Mouse (Mus musculus) hindbrain, embryonic 16.5 days (tissue): ENCODE data around the gene Pip4k2c. TPM values are rescaled to one million over a fixed set of nuclear protein-coding genes. Genes with fewer than 3 reads are reported as not detected.
"Not testable (repeated sequence)": the region's sequence is repeated elsewhere in the genome, so short reads cannot be mapped to it uniquely, and the experiment has no call there.

Experiments used
- ATAC-seq: fragments of 200-750 bp; cut with Nextera tagmentation; 2 replicates; pipeline ENCODE4 v1.8.0; 2017; ENCODE audit warnings: moderate TSS enrichment, moderate library complexity
- H3K27ac ChIP-seq: fragments of 300-500 bp; sonication (generic); 2 replicates; pipeline ENCODE4 v1.5.1; 2014; ENCODE audit warnings: low read depth, mild to moderate bottlenecking, control low read depth, low read length, moderate library complexity
- H3K27me3 ChIP-seq: fragments of 300-500 bp; sonication (generic); replicated peaks from 2 replicates; pipeline ENCODE4 v1.6.1; 2014; ENCODE audit warnings: low read length; ENCODE audit not compliant: control insufficient read depth, insufficient read depth
- H3K36me3 ChIP-seq: fragments of 300-500 bp; sonication (generic); 2 replicates; pipeline ENCODE4 v1.6.1; 2014; ENCODE audit warnings: mild to moderate bottlenecking, low read length, moderate library complexity, mixed read lengths; ENCODE audit not compliant: control insufficient read depth, insufficient read depth
- H3K4me1 ChIP-seq: fragments of 300-500 bp; sonication (generic); 2 replicates; pipeline ENCODE4 v1.6.1; 2014; ENCODE audit warnings: low read depth, low read length; ENCODE audit not compliant: control insufficient read depth, insufficient read depth
- H3K4me2 ChIP-seq: fragments of 300-500 bp; sonication (generic); 2 replicates; pipeline ENCODE4 v1.6.1; 2014; ENCODE audit warnings: mild to moderate bottlenecking, low read length, control low read depth, moderate library complexity
- H3K4me3 ChIP-seq: fragments of 300-500 bp; sonication (generic); 2 replicates; pipeline ENCODE4 v1.5.1; 2014; ENCODE audit warnings: mild to moderate bottlenecking, low read length, control low read depth, moderate library complexity
- H3K9ac ChIP-seq: fragments of 300-500 bp; sonication (generic); 2 replicates; pipeline ENCODE4 v1.6.1; 2014; ENCODE audit warnings: low read depth, mild to moderate bottlenecking, control low read depth, low read length, moderate library complexity
- H3K9me3 ChIP-seq: fragments of 300-500 bp; sonication (generic); 2 replicates; pipeline ENCODE4 v1.6.1; 2014; ENCODE audit warnings: mild to moderate bottlenecking, low read length, moderate library complexity; ENCODE audit not compliant: control insufficient read depth
- WGBS: fragments of 180-500 bp; shearing (Covaris S2); extraction: QIAGEN DNeasy Blood & Tissue Kit; methylation state at CpG from one replicate; pipeline ENCODE4 v1.1.7; 2014; 5-methylcytosine and 5-hydroxymethylcytosine counted together
- polyA plus RNA-seq: library from polyadenylated mRNA; unstranded; fragments of >200 nt; fragmentation: Nextera tagmentation; extraction: Ambion mirVana; gene quantifications from 2 replicates; pipeline ENCODE4 v1.2.1, GENCODE M21; 2015

The Pip4k2c gene
- polyA plus RNA-seq, 1 experiment from 2014 or later = 20.5 TPM

GRCm38 (mm10) chr10:127165354-127165653 is 46.1 kb downstream of the Pip4k2c start:
- WGBS = under 1% methylated on average over 32 of the region's 42 CpGs
- Histone ChIP-seq H3K4me2 (peak overlapping the region; percentile 91), H3K4me3 (peak overlapping the region; percentile 86), H3K27me3 (peaks cover 3% of the 10 kb centered on the region; the same call in 1 of the 2 replicates), H3K4me1 (peaks cover 21% of the 10 kb centered on the region), H3K9ac (peak overlapping the region; percentile 98), H3K36me3 (no peaks in the 10 kb centered on the region), H3K9me3 (no peaks in the 10 kb centered on the region), H3K27ac (peak overlapping the region; percentile 94)
- ATAC-seq = peak; percentile 58

- H3K27me3 ChIP-seq = peaks cover 3% of the 10 kb centered on the region; the same call in 1 of the 2 replicates
- H3K4me3 ChIP-seq = peak within 1 kb of the TSS; percentile 86
- no peaks in the 10 kb centered on the region for H3K36me3 ChIP-seq
- peak; percentile 91 for ATAC-seq
- peak within 1 kb of the TSS; percentile 91 for H3K4me2 ChIP-seq
- H3K9ac ChIP-seq = peak within 1 kb of the TSS; percentile 98
- peak within 1 kb of the TSS; percentile 94 for H3K27ac ChIP-seq
- H3K9me3 ChIP-seq = no peaks in the 10 kb centered on the region
- 2% methylated on average over 44 of the region's 52 CpGs for WGBS
- peaks cover 16% of the 10 kb centered on the region for H3K4me1 ChIP-seq
Measured at GRCm38 (mm10) chr10:127164631-127165353, 46.6 kb downstream of the Pip4k2c start, which contains the start of gene B4galnt1. TSS of gene B4galnt1 (plus strand) at chr10:127165225.

DNA sequence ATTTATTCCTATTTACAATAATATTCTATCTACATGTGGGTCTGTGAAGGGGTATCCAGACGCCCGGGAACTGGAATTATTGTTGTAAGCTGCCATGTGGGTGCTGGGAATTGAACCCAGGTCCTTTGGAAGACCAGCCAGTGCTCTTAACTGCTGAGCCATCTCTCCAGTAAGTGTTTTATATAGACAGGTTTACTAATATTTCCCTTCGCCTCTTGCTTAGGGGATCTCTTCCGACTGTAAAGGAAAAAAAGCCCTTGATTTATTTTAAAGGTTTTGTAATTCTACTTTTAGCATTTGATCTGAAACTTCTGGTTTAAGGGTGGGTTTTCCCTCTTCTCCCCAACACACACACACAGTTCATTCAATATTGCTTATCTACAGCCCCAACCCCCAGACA is 47.2 kb downstream of the Pip4k2c start:
- no peaks in the 10 kb centered on the region for H3K9me3 ChIP-seq
- no peak for ATAC-seq
- peaks cover 16% of the 10 kb centered on the region for H3K4me1 ChIP-seq
- WGBS = 93% methylated on average over 4 of the region's 4 CpGs
- peaks cover 3% of the 10 kb centered on the region; the same call in 1 of the 2 replicates for H3K27me3 ChIP-seq
- peak overlapping the region; percentile 86 for H3K4me3 ChIP-seq
- peak overlapping the region; percentile 94 for H3K27ac ChIP-seq
- H3K4me2 ChIP-seq = peak overlapping the region; percentile 91
- 0 out of 2 replicates have a peak overlapping the region, but pooled peaks have one; percentile 98 for H3K9ac ChIP-seq
- H3K36me3 ChIP-seq = no peaks in the 10 kb centered on the region

DNA sequence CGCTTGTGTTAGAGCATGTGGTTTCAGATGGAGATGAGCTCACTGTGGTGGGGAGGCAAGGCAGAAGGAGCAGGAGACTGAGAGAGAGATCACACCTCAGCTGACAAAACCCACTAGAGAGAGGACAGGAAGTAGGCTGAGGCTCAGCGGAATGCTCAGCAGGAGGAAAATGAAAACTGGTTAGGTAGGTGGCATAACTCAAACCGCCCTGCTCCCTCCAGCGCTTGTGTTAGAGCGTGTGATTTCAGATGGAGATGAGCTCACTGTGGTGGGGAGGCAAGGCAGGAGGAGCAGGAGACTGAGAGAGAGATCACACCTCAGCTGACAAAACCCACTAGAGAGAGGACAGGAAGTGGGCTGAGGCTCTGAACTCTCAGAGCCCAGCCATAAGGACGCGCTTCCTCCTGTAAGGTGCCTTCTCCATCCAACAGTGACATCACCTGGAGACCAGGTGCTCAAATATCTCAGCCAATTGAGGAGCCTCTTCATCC is 48.6 kb downstream of the Pip4k2c start:
- not testable (repeated sequence) for H3K4me3 ChIP-seq, H3K4me2 ChIP-seq, H3K9ac ChIP-seq, ATAC-seq, H3K27ac ChIP-seq, H3K27me3 ChIP-seq, H3K9me3 ChIP-seq, H3K36me3 ChIP-seq
- H3K4me1 ChIP-seq = peaks cover 14% of the 10 kb centered on the region
- WGBS = 57% methylated on average over 7 of the region's 7 CpGs

- H3K27ac ChIP-seq = no peak overlapping the region
- H3K4me1 ChIP-seq = peaks cover 5% of the 10 kb centered on the region; the same call in 1 of the 2 replicates
- H3K9me3 ChIP-seq = no peaks in the 10 kb centered on the region
- 78% methylated on average over 3 of the region's 3 CpGs for WGBS
- no peak for ATAC-seq
- peaks cover 3% of the 10 kb centered on the region; the same call in 1 of the 2 replicates for H3K27me3 ChIP-seq
- H3K9ac ChIP-seq = no peak overlapping the region
- no peaks in the 10 kb centered on the region for H3K36me3 ChIP-seq
- no peak overlapping the region for H3K4me3 ChIP-seq
- H3K4me2 ChIP-seq = no peak overlapping the region
Measured at GRCm38 (mm10) chr10:127160728-127161127, 50.7 kb downstream of the Pip4k2c start.

DNA sequence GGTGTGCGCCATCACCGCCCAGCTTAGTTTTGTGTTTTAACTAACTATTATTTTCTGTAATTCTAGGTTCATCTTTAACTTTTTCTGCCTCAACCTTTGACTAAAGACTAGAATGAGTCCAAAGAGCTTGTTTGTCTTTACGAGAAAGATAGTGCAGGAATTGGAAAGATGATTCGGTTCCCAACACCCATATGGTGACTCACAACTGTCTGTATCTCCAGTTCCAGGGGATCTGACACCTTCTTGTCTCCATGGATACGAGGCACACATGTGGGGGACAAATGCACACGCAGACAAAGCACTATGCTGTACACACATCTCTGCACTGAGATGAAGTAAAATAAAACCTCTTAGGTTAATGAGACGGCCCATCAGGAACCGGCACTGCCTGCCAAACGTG is 51.3 kb downstream of the Pip4k2c start:
- Histone ChIP-seq H3K9me3 (no peaks in the 10 kb centered on the region), H3K27ac (no peak overlapping the region), H3K36me3 (no peaks in the 10 kb centered on the region), H3K27me3 (peaks cover 3% of the 10 kb centered on the region; the same call in 1 of the 2 replicates), H3K4me3 (no peak overlapping the region), H3K4me2 (no peak overlapping the region), H3K4me1 (peaks cover 5% of the 10 kb centered on the region; the same call in 1 of the 2 replicates), H3K9ac (no peak overlapping the region)
- no peak for ATAC-seq
- 81% methylated on average over 9 of the region's 9 CpGs for WGBS

GRCm38 (mm10) chr10:127158471-127158870 is 52.9 kb downstream of the Pip4k2c start:
- Histone ChIP-seq H3K4me2 (no peak overlapping the region), H3K9me3 (no peaks in the 10 kb centered on the region), H3K27ac (no peak overlapping the region), H3K36me3 (no peaks in the 10 kb centered on the region), H3K9ac (no peak overlapping the region), H3K4me1 (no peaks in the 10 kb centered on the region), H3K27me3 (peaks cover under 1% of the 10 kb centered on the region; the same call in 1 of the 2 replicates), H3K4me3 (no peak overlapping the region)
- no peak for ATAC-seq
- WGBS = 77% methylated on average over 3 of the region's 3 CpGs

GRCm38 (mm10) chr10:127156511-127156910 is 54.9 kb downstream of the Pip4k2c start:
- H3K9me3 ChIP-seq = no peaks in the 10 kb centered on the region
- no peak overlapping the region for H3K27ac ChIP-seq
- H3K4me2 ChIP-seq = no peak overlapping the region
- 93% methylated on average over 1 of the region's 1 CpGs for WGBS
- H3K4me1 ChIP-seq = no peaks in the 10 kb centered on the region
- H3K4me3 ChIP-seq = no peak overlapping the region
- H3K27me3 ChIP-seq = no peaks in the 10 kb centered on the region
- H3K36me3 ChIP-seq = no peaks in the 10 kb centered on the region
- no peak for ATAC-seq
- H3K9ac ChIP-seq = no peak overlapping the region

- no peaks in the 10 kb centered on the region for H3K27me3 ChIP-seq
- no peak overlapping the region for H3K9ac ChIP-seq
- no peak overlapping the region for H3K4me2 ChIP-seq
- WGBS = 100% methylated on average over 1 of the region's 1 CpGs
- no peaks in the 10 kb centered on the region for H3K36me3 ChIP-seq
- no peaks in the 10 kb centered on the region for H3K9me3 ChIP-seq
- no peak overlapping the region for H3K4me3 ChIP-seq
- ATAC-seq = no peak
- no peaks in the 10 kb centered on the region for H3K4me1 ChIP-seq
- H3K27ac ChIP-seq = no peak overlapping the region
Measured at GRCm38 (mm10) chr10:127156089-127156488, 55.3 kb downstream of the Pip4k2c start.
